Mouse (Mus musculus) C2C12 (cell line): Measurements from ENCODE around the gene Rbm17. TPM values are rescaled to one million over a fixed set of nuclear protein-coding genes. Genes with fewer than 3 reads are reported as not detected.

Experiments used
- H3K27me3 ChIP-seq: one replicate; pipeline ENCODE4 v1.6.1; 2011; ENCODE audit not compliant: control insufficient read depth, insufficient read depth, insufficient read length
- H3K36me3 ChIP-seq: one replicate; pipeline ENCODE4 v1.6.1; 2011; ENCODE audit not compliant: control insufficient read depth, insufficient read depth
- H3K4me3 ChIP-seq: one replicate; pipeline ENCODE4 v1.5.1; 2011; ENCODE audit warnings: mild to moderate bottlenecking, control low read depth; ENCODE audit not compliant: poor library complexity, insufficient read depth, severe bottlenecking
- H3K79me2 ChIP-seq: one replicate; pipeline ENCODE4 v1.6.1; 2011; ENCODE audit not compliant: control insufficient read depth, insufficient read depth
- H3K79me3 ChIP-seq: one replicate; pipeline ENCODE4 v1.6.1; 2011; ENCODE audit warnings: low read depth, control low read depth
- H3ac ChIP-seq: one replicate; pipeline ENCODE3; 2011; ENCODE audit warnings: low read depth; ENCODE audit not compliant: control insufficient read depth, insufficient read length
- CEBPB ChIP-seq: IDR thresholded peaks from one replicate; pipeline ENCODE4 v1.6.1; 2011; ENCODE audit warnings: low read depth, mild to moderate bottlenecking, control low read depth, moderate library complexity
- CTCF ChIP-seq: IDR thresholded peaks from one replicate; pipeline ENCODE4 v1.5.1; 2011; ENCODE audit not compliant: control insufficient read depth, insufficient read depth, insufficient read length
- FOSL1 ChIP-seq: IDR thresholded peaks from one replicate; pipeline ENCODE4 v1.8.0; 2011; ENCODE audit warnings: mild to moderate bottlenecking, low read length; ENCODE audit not compliant: poor library complexity, insufficient read depth, severe bottlenecking
- MAX ChIP-seq: IDR thresholded peaks from one replicate; pipeline ENCODE4 v1.6.1; 2011; ENCODE audit warnings: mild to moderate bottlenecking, control low read depth
- MYOD1 ChIP-seq: IDR thresholded peaks from one replicate; pipeline ENCODE4 v1.6.1; 2011; ENCODE audit warnings: low read depth; ENCODE audit not compliant: control insufficient read depth, insufficient read length
- MYOG ChIP-seq: IDR thresholded peaks from one replicate; pipeline ENCODE4 v1.6.1; 2011; ENCODE audit not compliant: control insufficient read depth, insufficient read length; ENCODE audit errors: extremely low read depth
- USF1 ChIP-seq: IDR thresholded peaks from one replicate; pipeline ENCODE4 v1.6.1; 2011; ENCODE audit warnings: low read depth, mild to moderate bottlenecking, control low read depth, moderate library complexity
- polyA plus RNA-seq: library from polyadenylated mRNA; unstranded; fragments of >200 nt; fragmentation: generic; extraction: Trizol; gene quantifications from one replicate; pipeline ENCODE4 v1.2.1, GENCODE M21; 2012; ENCODE audit warnings: missing spikeins

Gene Rbm17
- polyA plus RNA-seq, 1 experiment, result 105 TPM

DNA sequence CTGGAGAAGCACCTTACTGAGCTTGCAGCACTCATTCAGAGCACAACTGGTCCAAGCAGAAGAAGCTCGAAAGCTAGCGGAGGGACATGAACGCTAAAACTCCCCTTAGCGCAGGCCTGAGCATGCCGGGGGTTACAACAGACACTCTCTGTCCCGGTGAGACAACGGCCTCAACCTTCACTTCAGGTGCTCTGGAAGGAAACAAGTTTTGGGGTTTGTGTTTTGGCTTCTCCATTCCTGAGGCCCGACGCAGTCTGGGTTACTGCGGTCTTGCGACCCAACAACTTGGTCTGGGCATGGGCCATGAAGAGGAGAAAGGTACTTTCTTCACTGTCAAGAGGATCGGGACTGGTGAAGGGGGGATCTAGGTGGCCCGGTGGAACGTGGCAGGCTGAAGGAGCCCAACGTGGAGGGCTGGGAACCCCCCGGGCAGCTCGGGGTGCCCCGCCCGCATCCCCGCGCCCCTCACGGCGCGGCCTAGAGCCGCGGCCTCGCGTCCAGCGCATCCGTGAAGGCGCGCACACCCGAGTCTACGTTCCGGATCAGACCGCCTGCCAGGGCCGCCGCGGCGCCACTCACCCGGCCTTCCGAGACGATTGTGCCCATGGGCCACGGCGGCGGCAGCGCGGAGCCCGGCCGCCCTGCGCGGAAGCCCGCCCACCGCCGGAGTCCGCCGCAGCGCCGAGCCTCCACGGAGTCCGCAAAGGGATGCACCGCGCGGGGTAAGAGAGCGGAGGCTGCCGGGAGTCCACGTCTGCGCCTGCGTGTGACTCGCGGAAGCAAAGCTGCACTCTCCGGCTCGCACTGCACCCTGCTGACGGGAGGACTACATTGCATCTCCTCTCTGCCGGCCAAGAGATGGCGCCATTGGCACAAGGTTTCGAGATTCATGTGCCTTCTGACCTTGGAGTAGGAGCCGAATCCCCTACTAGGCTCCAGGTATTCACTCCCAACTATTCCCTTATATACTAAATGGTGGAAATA lies 1.2 kb downstream of the Rbm17 start:
- TF ChIP-seq MYOD1 (no peak), FOSL1 (no peak), CEBPB (no peak), USF1 (no peak), MYOG (no peak), MAX (peak; percentile 59), CTCF (peak; percentile 100)
- Histone ChIP-seq H3K79me2 (peaks cover 51% of the 10 kb centered on the region), H3K27me3 (peaks cover 3% of the 10 kb centered on the region), H3K36me3 (peaks cover 30% of the 10 kb centered on the region), H3ac (peak overlapping the region; percentile 98), H3K79me3 (peaks cover 39% of the 10 kb centered on the region), H3K4me3 (peak overlapping the region; percentile 90)

DNA sequence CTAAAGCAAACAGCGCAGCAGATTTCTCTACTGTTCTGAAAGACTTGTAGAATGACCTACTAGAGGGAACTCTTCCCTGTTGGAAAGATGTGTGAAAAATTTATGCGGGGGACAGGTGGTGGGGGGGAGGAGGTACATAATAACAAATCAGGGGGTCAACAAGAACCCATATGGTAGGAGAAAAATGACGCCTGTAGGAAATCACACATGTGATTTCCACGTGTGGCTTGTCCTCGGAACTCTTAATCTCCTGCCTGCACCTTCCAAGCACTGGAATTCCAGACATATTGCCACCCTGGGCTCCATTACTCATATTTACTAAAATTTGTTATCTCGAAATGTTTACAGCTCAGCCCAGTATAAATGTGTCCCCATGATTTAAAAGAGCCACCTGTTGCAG lies 2.2 kb downstream of the Rbm17 start:
- no peak for TF ChIP-seq MYOG
- no peak for TF ChIP-seq CEBPB
- TF ChIP-seq USF1, result no peak
- no peak for TF ChIP-seq MAX
- no peak for TF ChIP-seq CTCF
- no peak for TF ChIP-seq FOSL1
- TF ChIP-seq MYOD1, result no peak
- H3K79me2 ChIP-seq, result peaks cover 58% of the 10 kb centered on the region
- peaks cover 40% of the 10 kb centered on the region for H3K36me3 ChIP-seq
- peaks cover 3% of the 10 kb centered on the region for H3K27me3 ChIP-seq
- H3K4me3 ChIP-seq, result peak overlapping the region; percentile 90
- peak overlapping the region; percentile 98 for H3ac ChIP-seq
- peaks cover 41% of the 10 kb centered on the region for H3K79me3 ChIP-seq

DNA sequence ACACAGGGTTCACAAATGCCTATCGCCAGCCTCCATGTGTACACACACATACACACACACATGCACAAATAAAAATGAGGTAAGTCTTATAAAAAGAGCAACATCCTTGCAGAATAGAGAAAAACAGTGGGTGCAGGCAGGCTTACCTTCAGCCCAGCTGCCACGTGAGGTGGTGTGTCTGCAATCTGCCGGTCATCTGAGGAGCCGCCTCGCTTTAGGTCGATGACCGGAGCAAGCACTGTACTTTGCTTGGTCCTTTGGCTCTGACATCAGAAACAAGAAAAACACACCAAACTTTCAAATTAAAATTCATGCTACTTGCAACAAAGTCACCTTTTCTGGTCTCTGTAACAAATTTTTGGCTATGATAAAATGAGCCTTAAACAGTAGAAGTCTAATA lies 6.0 kb downstream of the Rbm17 start:
- no peak overlapping the region for H3ac ChIP-seq
- peaks cover 41% of the 10 kb centered on the region for H3K79me3 ChIP-seq
- peaks cover 63% of the 10 kb centered on the region for H3K79me2 ChIP-seq
- peaks cover 74% of the 10 kb centered on the region for H3K36me3 ChIP-seq
- TF ChIP-seq USF1, result no peak
- TF ChIP-seq MYOG, result no peak
- TF ChIP-seq MYOD1, result no peak
- no peak for TF ChIP-seq MAX
- no peak for TF ChIP-seq FOSL1
- no peak for TF ChIP-seq CTCF
- TF ChIP-seq CEBPB, result no peak
- no peak overlapping the region for H3K4me3 ChIP-seq
- no peaks in the 10 kb centered on the region for H3K27me3 ChIP-seq

DNA sequence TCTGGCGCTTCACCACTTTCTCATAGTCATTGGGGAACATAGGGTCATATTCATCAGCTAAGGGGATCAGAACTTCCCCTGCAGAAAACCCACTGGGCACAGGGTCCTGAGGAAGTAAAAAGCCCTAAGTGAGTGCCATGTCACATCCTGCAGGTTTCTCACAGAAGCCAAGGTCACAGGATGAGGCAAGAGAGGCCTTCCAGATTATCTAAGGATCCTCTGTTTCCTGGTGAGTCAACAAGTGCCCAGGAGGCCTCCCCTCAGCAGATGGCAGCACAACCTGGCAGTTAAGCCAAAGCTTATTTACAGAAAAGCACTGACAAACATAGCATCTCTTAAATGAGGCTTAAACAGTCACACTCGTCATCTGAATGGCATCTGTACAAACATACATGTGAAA lies 7.3 kb downstream of the Rbm17 start:
- no peaks in the 10 kb centered on the region for H3K27me3 ChIP-seq
- H3K36me3 ChIP-seq, result peaks cover 86% of the 10 kb centered on the region
- H3K4me3 ChIP-seq, result no peak overlapping the region
- no peak overlapping the region for H3ac ChIP-seq
- peaks cover 51% of the 10 kb centered on the region for H3K79me2 ChIP-seq
- H3K79me3 ChIP-seq, result peaks cover 29% of the 10 kb centered on the region
- TF ChIP-seq MYOG, result no peak

DNA sequence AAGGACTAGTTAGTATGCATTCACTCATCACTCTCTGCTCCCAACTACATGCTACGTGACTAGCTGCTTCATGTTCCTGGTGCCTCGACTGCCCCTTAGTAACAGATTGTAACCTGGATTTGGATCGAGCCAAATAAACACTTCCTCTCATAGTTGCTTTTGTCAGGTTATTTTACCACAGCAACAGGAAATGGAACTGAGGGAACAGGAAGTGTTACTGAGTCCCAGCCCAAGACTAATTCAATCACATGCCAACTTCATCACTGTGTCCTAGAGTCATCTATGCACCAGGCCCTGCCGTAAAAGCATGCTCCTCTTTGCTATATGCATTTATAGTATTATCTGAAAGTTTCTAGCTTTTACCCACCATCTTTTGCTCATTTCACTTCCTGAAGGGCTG lies 16.0 kb downstream of the Rbm17 start:
- no peak overlapping the region for H3K4me3 ChIP-seq
- no peaks in the 10 kb centered on the region for H3K79me2 ChIP-seq
- no peaks in the 10 kb centered on the region for H3K27me3 ChIP-seq
- H3K79me3 ChIP-seq, result no peaks in the 10 kb centered on the region
- H3ac ChIP-seq, result no peak overlapping the region
- TF ChIP-seq CEBPB (no peak), MYOG (no peak), MYOD1 (no peak), USF1 (no peak), FOSL1 (no peak), CTCF (no peak), MAX (no peak)
- H3K36me3 ChIP-seq, result peaks cover 97% of the 10 kb centered on the region
